Mouse (Mus musculus): Measurements from ENCODE around the gene Tomm40l. TPM values are rescaled to one million over a fixed set of nuclear protein-coding genes. Genes with fewer than 3 reads are reported as not detected.
"Not testable (repeated sequence)": the region's sequence is repeated elsewhere in the genome, so short reads cannot be mapped to it uniquely, and the experiment has no call there.

The Tomm40l gene
- total RNA-seq, 2 experiments from 2014 or later, result 46.9 to 58.1 TPM

DNA sequence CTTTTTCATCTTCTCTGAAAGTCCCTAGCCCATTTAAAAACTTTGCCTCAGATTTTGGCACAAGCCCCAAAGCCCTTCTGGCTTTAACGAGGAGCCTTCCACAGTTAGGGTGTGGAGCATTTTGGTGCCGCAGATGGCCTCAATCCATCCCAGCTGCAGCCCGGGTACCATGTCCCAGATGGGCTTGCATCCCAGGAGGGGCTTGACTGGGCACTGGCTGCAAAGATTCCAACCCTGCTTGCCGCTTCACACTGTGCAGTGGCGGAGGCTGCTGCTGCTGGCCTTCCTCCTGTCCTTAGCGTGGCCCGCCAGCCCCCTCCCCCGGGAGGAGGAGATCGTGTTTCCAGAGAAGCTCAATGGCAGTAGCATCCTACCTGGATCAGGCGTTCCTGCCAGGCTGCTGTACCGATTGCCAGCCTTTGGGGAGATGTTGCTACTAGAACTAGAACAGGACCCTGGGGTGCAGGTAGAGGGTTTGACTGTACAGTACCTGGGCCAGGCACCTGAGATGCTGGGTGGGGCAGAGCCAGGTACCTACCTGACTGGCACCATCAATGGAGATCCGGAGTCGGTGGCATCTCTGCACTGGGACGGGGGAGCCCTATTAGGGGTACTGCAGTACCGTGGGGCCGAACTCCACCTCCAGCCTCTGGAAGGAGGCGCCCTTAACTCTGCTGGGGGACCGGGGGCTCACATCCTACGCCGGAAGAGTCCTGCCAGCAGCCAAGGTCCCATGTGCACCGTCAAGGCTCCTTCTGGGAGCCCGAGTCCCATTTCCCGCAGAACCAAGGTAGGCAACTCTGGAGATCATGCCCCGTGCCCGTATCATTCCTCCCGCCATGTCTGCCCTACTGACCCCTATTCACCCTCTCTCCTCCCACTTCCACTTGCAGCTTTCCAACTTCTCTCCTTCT, 28.6 kb upstream of the Tomm40l start, which contains the start of gene Ndufs2:
Ndufs2 (minus strand) TSS at position 709 of the 914 bp plus-strand sequence.
- no peak for DNase-seq

- peak; percentile 54 for DNase-seq
These were observed 27.7 kb upstream of the Tomm40l start, which contains the start of gene Adamts4 for GRCm38 (mm10) chr1:171249913-171250600. Gene Adamts4, plus strand, starts transcription at chr1:171250421.

GRCm38 (mm10) chr1:171248386-171249226, 26.3 kb upstream of the Tomm40l start:
- no peak for DNase-seq

GRCm38 (mm10) chr1:171247916-171248315, 25.6 kb upstream of the Tomm40l start:
- no peak for DNase-seq

DNA sequence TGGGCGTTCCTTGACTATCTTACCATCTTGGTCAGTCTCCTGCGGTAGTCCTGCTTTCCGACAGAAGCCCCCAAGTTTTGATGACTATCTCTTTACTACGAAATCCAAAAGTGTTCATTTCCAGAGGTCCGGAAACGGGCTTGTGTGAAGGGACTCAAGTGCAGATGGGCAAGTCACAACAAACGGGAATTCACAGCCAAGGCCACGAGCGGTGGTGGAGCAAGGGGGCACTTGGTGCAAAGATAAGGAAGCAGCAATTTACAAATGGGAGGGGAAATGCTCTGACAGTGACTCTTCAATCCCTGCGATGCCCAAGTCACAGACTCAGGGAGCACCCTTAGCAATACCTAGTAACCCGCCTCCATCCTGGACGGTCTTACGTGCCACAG, 25.1 kb upstream of the Tomm40l start:
- no peak for DNase-seq

DNA sequence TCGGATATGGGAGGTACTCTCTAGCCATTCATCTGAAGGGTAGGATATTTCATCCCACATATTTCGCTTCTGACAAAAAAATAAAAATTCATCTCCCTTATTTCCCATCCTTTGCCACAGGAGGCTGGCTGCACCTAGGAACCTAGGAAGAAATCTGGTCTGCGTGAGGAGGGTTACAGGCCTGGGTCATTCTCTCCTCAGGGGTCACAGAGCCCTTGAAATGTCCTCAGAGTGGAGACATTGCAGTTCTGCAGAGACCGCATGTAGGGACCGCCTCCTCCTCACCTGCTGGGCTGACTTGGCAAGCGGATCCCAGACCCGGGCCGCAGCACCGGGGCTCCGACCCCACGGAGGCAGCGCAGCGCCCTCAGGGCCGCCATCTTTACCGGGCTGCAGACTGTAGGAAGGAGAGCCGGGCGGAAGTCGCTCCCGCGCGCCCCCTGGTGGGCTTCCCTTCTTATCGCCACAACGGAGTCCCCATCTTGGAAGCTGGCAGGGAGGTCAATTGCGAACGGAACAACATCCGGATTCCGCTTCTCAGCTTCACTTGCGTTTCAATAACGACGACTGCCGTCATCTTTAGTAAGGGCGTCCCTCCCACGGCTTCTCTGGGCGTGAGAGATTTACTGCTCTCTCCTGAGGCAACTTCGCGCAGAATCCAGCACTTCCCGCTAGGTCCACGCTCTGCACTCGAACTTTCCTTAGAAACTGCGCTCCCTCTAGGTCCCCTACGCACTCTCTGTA, 24.6 kb upstream of the Tomm40l start:
- peak; percentile 98 for DNase-seq

- DNase-seq, result no peak
These were observed 23.0 kb upstream of the Tomm40l start for GRCm38 (mm10) chr1:171245353-171245752.

- not testable (repeated sequence) for DNase-seq
These were observed 19.6 kb upstream of the Tomm40l start for GRCm38 (mm10) chr1:171241952-171242351.

GRCm38 (mm10) chr1:171240911-171241310, 18.6 kb upstream of the Tomm40l start:
- no peak for DNase-seq

DNA sequence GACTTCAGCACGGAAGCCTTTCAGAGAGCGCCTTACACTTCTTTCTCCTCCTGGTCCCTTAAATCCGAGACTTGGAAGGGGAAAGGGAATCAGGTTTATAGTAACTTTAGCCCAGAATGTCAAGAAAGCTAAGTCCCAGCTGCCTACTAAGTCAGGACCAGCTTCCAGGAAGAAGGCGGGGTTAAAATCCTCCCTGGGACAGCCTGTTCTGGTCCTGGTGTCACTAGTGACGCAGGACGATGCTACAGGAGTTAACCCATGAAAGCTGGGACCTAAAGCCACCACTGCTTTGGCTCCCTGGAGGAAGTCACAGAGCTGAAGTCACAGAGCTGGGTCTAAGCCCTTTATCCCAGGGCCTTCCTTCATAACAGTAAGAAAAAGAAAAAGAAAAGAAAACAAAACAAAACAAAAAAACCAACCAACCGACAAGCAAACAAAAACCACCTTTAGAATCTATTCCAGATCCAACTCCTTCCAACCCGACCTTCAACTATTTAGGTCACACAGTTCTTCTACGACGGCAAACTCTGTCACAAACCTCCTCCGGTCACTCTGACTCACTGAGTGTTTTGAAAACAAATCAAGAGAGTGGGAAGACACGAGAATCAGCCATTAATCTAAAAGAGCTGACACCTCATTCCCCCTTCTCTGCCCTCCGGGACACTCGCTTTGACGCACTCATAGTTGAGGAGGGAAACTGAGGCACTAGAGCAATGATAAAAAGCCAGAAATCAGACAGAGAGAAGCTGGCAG, 17.9 kb upstream of the Tomm40l start:
- DNase-seq, result peak; percentile 74

DNA sequence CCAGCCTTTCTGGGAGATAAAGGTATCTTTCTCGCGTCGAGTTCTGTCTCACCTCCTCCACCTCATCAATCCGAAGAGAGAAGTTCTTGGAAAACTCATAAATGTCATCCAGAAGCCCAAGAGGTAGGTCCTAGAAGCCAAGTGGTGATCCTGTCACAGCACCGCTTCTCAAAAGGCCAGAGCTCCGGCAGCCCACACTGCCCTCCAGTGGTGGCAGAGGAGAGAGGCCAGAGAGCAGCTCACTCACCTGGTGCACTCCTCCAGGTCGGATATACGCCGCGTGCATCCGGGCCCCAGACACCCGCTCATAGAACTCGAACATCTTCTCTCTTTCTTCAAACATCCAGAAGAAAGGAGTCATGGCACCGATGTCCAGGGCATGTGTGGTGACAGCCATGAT, 16.1 kb upstream of the Tomm40l start:
- DNase-seq, result peak; percentile 81

DNA sequence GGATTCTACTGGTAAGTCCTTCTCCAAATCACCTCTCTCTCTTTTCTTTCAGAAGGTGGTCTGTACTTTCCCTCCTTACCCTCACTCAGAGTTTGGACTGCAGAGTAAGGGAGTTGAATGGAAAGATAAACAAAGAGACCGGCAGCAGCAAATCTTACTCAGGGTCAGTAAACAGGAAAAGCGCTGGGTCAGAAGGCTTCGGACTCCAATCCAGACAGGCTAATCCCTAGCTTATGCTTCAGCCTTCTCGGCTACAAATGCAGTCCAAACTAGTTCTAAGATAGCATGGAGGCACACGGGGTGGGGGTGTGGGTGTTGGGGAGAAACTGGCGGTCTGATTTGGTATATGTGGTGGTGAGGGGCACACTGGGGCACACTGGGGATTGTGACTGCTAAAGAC, 15.1 kb upstream of the Tomm40l start:
- DNase-seq, result no peak

- no peak for DNase-seq
These were observed 13.5 kb upstream of the Tomm40l start for GRCm38 (mm10) chr1:171235791-171236190.

- DNase-seq, result no peak
These were observed 12.2 kb upstream of the Tomm40l start for GRCm38 (mm10) chr1:171234538-171234937.

- DNase-seq, result no peak
These were observed 11.8 kb upstream of the Tomm40l start, which contains the start of gene Fcer1g for GRCm38 (mm10) chr1:171234126-171234525. Gene Fcer1g, minus strand, starts transcription at chr1:171234365.

GRCm38 (mm10) chr1:171232800-171233730, 10.8 kb upstream of the Tomm40l start:
- peak; percentile 42 for DNase-seq

DNA sequence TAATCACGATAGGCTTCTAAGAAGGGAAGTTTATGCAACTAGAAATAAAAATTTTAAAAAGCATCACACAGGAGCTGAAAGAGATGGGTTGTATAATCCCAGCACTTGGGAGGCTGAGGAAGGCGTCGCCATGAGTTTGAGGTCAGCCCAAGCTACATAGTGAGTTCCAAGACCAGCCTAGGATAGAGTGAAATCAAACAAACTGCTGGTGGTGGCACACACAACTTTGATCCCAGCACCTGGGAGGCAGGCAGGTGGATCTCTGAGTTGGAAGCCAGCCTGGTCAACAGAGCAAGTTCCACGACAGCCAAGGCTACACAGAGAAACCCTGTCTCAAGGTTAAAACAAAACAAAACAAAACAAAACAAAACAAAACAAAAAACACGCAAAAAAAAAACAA, 10.0 kb upstream of the Tomm40l start:
- no peak for DNase-seq

GRCm38 (mm10) chr1:171231844-171232243, 9.5 kb upstream of the Tomm40l start:
- no peak for DNase-seq

DNA sequence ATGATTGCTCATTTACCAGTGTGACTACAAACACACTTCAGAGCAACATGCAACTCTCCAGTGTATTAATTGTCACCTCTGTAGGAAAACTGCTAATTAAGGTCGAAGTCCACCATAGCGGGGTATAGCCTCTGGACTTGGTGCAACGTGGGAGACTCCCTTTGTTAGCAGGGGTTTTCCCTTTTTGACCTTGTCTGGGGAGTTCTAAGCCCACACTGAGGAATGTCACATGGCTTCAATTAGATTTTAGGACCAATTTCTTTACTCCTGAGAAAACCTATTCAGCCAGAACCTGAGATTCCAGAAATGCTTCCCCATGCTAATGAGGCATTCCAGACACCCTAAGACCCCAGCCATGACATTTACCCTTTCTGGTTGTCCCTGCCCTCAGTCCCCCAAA, 7.9 kb upstream of the Tomm40l start:
- DNase-seq, result no peak

GRCm38 (mm10) chr1:171229750-171230149, 7.4 kb upstream of the Tomm40l start:
- DNase-seq, result no peak
